Mouse (Mus musculus) midbrain, embryonic 16.5 days (tissue): ENCODE measurements around the gene Pxt1. TPM values are rescaled to one million over a fixed set of nuclear protein-coding genes. Genes with fewer than 3 reads are reported as not detected.

Source experiments
- ATAC-seq: fragments of 200-750 bp; cut with Nextera tagmentation; 2 replicates; pipeline ENCODE4 v1.8.0; 2017; ENCODE audit warnings: moderate TSS enrichment
- H3K27ac ChIP-seq: fragments of 300-500 bp; sonication (generic); 2 replicates; pipeline ENCODE4 v1.5.1; 2014; ENCODE audit warnings: mild to moderate bottlenecking, low read length, mixed read lengths
- H3K27me3 ChIP-seq: fragments of 300-500 bp; sonication (generic); 2 replicates; pipeline ENCODE4 v1.6.1; 2014; ENCODE audit warnings: low read depth, low read length, mixed read lengths; ENCODE audit not compliant: control insufficient read depth, insufficient read depth
- H3K36me3 ChIP-seq: fragments of 300-500 bp; sonication (generic); 2 replicates; pipeline ENCODE4 v1.6.1; 2014; ENCODE audit warnings: mild to moderate bottlenecking, low read length, moderate library complexity, mixed read lengths; ENCODE audit not compliant: control insufficient read depth, insufficient read depth
- H3K4me1 ChIP-seq: fragments of 300-500 bp; sonication (generic); 2 replicates; pipeline ENCODE4 v1.6.1; 2014; ENCODE audit warnings: mild to moderate bottlenecking, low read length, mixed read lengths; ENCODE audit not compliant: control insufficient read depth, insufficient read depth
- H3K4me2 ChIP-seq: fragments of 300-500 bp; sonication (generic); 2 replicates; pipeline ENCODE4 v1.6.1; 2014; ENCODE audit warnings: mild to moderate bottlenecking, low read length, mixed read lengths
- H3K4me3 ChIP-seq: fragments of 300-500 bp; sonication (generic); 2 replicates; pipeline ENCODE4 v1.5.1; 2014; ENCODE audit warnings: low read depth, mild to moderate bottlenecking, low read length, moderate library complexity, mixed read lengths
- H3K9ac ChIP-seq: fragments of 300-500 bp; sonication (generic); 2 replicates; pipeline ENCODE4 v1.6.1; 2014; ENCODE audit warnings: low read depth, low read length, mixed read lengths
- H3K9me3 ChIP-seq: fragments of 300-500 bp; sonication (generic); replicated peaks from 2 replicates; pipeline ENCODE4 v1.6.1; 2014; ENCODE audit warnings: mild to moderate bottlenecking, low read length, mixed read lengths; ENCODE audit not compliant: control insufficient read depth, poor library complexity, severe bottlenecking
- WGBS: fragments of 180-500 bp; shearing (Covaris S2); extraction: QIAGEN DNeasy Blood & Tissue Kit; methylation state at CpG from one replicate; pipeline ENCODE4 v1.1.7; 2014; 5-methylcytosine and 5-hydroxymethylcytosine counted together
- polyA plus RNA-seq: library from polyadenylated mRNA; unstranded; fragments of >200 nt; fragmentation: Nextera tagmentation; extraction: Ambion mirVana; gene quantifications from 2 replicates; pipeline ENCODE4 v1.2.1, GENCODE M21; 2015

Gene Pxt1
- polyA plus RNA-seq, 1 experiment from 2014 or later: not detected

DNA sequence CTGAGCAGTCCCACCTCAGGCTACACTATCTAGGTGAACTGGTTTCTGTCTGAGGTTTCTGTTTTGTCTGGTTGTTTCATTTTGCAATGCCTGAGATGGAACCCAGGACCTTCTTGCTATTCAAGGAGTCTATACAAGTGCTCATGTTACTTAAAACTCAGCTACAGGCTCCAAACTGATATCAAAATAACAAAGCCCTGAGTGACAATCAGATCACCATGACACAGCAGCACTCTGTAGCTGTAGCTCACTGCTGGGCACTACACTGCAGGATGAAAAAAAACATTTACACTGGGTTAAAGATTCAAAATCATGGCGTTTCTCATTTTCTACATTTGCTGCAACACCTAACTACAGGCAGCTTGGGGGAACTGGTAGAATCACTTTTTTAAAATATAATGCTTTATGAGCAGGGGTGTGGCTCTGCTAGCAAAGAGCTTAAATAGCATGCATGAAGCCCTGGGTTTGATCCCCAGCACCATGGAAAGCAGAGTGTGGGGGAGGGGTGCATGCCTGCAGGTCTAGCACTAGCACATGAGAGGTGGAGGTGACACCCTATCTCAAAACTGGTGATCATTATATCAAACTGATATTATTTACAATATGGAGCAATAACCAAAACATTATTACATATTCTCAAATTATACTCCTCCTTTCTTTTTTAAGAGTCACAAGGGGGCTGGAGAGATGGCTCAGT lies 41.2 kb upstream of the Pxt1 start:
- Histone ChIP-seq H3K36me3 (peaks cover 51% of the 10 kb centered on the region), H3K4me3 (no peak overlapping the region), H3K4me2 (no peak overlapping the region), H3K4me1 (no peaks in the 10 kb centered on the region), H3K27me3 (no peaks in the 10 kb centered on the region), H3K9me3 (no peaks in the 10 kb centered on the region), H3K9ac (no peak overlapping the region), H3K27ac (no peak overlapping the region)
- ATAC-seq: no peak
- WGBS: 81% methylated on average over 1 of the region's 1 CpGs

DNA sequence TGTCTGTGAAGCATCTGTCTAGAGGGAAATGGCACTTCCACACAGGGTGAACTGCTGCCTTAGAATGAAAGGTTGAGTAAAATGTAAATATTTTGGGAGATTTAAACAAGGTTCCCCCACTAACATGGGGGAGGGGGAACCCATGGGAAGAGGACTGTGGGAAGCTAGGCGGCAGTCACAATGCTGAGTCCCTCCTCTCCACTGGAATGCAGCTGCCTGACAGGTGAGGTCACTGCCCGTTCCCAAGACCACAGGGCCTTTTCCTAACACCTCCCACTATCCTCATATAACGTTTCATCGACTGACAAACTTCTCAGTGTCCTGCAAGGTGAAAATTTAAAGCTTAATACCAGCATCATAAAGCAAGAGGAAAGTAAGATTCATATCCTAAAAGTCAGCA lies 39.0 kb upstream of the Pxt1 start:
- 57% methylated on average over 4 of the region's 4 CpGs for WGBS
- Histone ChIP-seq H3K27ac (no peak overlapping the region), H3K27me3 (no peaks in the 10 kb centered on the region), H3K9ac (no peak overlapping the region), H3K4me3 (no peak overlapping the region), H3K9me3 (no peaks in the 10 kb centered on the region), H3K4me1 (no peaks in the 10 kb centered on the region), H3K36me3 (peaks cover 48% of the 10 kb centered on the region), H3K4me2 (no peak overlapping the region)
- ATAC-seq: no peak

DNA sequence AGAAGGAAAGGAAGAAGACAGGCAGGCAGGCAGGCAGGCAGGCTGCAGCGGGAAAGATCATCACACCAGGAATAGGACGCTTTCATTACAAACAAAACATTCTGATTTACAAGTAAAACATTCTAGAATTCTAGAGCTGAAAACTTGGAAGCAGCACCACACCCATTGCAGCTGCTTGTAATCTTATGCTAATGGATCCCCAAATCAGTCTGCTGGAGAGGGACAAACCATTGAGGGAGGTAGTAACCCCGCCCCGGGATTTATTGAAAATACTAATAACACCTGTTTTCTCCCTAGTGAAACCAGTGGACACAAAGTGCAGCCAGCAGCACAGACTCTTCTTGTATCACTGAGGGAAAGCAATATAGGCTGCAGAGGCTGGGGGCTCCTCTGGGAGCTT lies 37.4 kb upstream of the Pxt1 start:
- H3K9me3 ChIP-seq: no peaks in the 10 kb centered on the region
- no peaks in the 10 kb centered on the region for H3K4me1 ChIP-seq
- no peaks in the 10 kb centered on the region for H3K27me3 ChIP-seq
- H3K4me2 ChIP-seq: no peak overlapping the region
- ATAC-seq: no peak
- 85% methylated on average over 4 of the region's 4 CpGs for WGBS
- no peak overlapping the region for H3K9ac ChIP-seq
- peaks cover 37% of the 10 kb centered on the region for H3K36me3 ChIP-seq
- H3K4me3 ChIP-seq: no peak overlapping the region
- no peak overlapping the region for H3K27ac ChIP-seq

DNA sequence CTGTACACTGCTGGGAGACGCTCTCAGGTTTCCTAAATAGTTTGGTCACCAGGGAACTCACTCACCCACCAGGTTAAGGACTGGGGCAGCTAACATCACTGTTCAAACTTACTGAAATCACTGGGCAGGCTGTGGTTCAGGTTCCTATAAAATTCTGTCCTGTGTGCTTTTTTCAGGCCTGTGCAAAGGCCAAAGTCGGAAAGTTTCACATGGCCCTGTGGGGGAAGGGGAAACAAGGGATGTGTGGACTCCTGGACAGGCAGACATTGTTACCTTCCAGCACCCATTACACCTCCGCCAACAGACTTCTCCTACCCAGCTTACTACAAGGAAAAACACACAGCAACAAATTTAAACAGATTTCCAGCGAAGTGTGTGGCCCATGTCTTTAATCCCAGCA lies 35.5 kb upstream of the Pxt1 start:
- no peak overlapping the region for H3K4me3 ChIP-seq
- no peaks in the 10 kb centered on the region for H3K4me1 ChIP-seq
- H3K27me3 ChIP-seq: no peaks in the 10 kb centered on the region
- 95% methylated on average over 4 of the region's 4 CpGs for whole genome bisulfite sequencing
- H3K36me3 ChIP-seq: peaks cover 47% of the 10 kb centered on the region
- no peak overlapping the region for H3K27ac ChIP-seq
- ATAC-seq: no peak
- no peak overlapping the region for H3K4me2 ChIP-seq
- H3K9ac ChIP-seq: no peak overlapping the region
- no peaks in the 10 kb centered on the region for H3K9me3 ChIP-seq

DNA sequence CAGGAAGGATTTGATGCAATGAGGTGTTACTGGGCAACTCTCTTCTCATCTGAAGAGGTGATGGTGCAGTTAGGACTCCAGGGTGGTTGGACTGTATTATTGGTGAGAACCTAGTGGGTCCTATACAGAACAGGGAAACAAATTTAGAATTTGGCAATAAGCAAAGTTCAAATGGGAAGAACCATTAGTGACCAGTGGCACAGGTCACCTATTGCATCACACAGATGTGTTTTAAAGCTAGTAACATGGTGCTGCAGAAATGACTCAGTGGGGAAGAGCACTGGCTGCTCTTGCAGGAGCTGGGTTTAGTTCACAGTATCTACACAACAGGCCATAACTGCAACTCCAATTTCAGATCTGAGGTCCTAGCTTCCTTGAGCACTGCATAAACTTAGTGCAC lies 26.5 kb upstream of the Pxt1 start:
- H3K27ac ChIP-seq: no peak overlapping the region
- H3K4me2 ChIP-seq: no peak overlapping the region
- no peaks in the 10 kb centered on the region for H3K27me3 ChIP-seq
- H3K9me3 ChIP-seq: no peaks in the 10 kb centered on the region
- no peak overlapping the region for H3K9ac ChIP-seq
- no peak overlapping the region for H3K4me3 ChIP-seq
- H3K36me3 ChIP-seq: peaks cover 49% of the 10 kb centered on the region
- no peaks in the 10 kb centered on the region for H3K4me1 ChIP-seq
- no peak for ATAC-seq

DNA sequence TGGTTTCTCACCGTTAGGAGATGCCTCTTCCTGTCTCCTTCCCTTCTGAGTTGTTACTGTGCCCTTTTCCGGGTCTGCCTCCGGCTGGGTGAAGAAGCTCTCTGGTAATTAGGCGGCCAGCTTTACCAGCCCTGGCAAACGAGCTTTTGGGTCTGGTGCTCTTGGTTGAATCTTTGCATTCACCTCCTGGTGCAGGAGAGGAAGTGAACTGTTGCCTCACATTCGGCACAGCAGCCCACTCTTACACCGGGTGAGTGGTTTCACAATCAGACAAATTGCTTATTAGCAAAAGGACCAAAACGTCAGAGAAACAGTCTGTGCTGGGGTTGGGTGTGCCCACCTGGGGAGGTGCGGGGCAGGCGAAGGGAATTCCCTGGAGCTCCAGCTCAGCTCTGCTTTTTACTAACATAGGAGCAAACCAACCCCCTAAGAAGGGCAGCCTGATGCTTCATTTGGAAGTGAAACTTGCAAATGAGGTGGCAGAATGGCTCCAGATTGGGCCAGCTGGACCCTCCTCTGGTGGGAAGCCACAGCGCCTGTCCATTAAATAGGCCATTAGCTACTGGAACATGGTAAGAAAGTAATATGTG lies 23.5 kb upstream of the Pxt1 start:
- Histone ChIP-seq H3K9ac (no peak overlapping the region), H3K27me3 (no peaks in the 10 kb centered on the region), H3K4me1 (no peaks in the 10 kb centered on the region), H3K27ac (no peak overlapping the region), H3K9me3 (no peaks in the 10 kb centered on the region), H3K4me3 (no peak overlapping the region), H3K4me2 (no peak overlapping the region), H3K36me3 (peaks cover 42% of the 10 kb centered on the region)
- ATAC-seq: no peak
- WGBS: 84% methylated on average over 11 of the region's 11 CpGs

DNA sequence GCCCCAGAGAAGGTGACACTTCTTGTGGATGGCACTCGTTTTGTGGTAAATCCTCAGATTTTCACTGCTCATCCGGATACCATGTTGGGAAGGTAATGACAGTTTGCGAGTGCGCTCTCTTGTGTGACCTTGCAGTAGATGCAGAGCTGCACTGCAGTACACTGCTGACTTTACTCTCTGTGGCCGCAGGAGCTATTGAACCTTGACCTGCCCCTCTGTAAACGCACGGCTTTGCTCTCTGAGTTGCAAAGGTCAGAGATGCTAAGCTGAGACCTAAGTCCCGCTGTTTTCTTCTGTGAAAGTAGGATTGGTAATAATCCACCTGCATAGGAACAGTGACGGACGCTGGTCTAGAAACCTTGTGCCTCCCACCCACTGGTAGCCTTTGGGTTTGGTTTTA lies 18.0 kb upstream of the Pxt1 start:
- Histone ChIP-seq H3K4me1 (no peaks in the 10 kb centered on the region), H3K36me3 (peaks cover 21% of the 10 kb centered on the region; the same call in 1 of the 2 replicates), H3K27me3 (no peaks in the 10 kb centered on the region), H3K9me3 (no peaks in the 10 kb centered on the region), H3K4me2 (no peak overlapping the region), H3K9ac (no peak overlapping the region), H3K27ac (no peak overlapping the region), H3K4me3 (no peak overlapping the region)
- WGBS: 83% methylated on average over 10 of the region's 10 CpGs
- ATAC-seq: no peak

DNA sequence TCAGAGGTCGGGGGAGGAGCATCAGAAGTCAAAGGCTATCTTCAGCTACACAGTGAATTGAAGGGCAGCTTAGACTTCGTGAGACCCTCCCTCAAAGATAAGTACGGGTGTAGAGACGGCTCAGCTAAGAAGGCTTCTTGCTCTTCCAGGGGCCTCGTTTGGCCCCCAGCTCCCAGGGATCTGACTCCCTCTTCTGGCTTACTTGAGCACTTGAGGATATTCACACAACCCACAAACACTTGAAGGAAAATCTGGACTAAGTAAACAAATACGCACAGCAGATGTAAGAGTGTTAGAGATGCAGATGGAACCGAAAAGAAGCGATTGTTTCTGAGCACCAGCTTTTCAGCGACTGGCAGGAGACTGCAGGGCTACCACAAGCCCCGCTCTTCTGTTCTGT lies 17.0 kb upstream of the Pxt1 start:
- no peak overlapping the region for H3K9ac ChIP-seq
- no peaks in the 10 kb centered on the region for H3K9me3 ChIP-seq
- H3K4me3 ChIP-seq: no peak overlapping the region
- no peak for ATAC-seq
- no peak overlapping the region for H3K4me2 ChIP-seq
- H3K27ac ChIP-seq: no peak overlapping the region
- no peaks in the 10 kb centered on the region for H3K4me1 ChIP-seq
- WGBS: 62% methylated on average over 10 of the region's 10 CpGs
- peaks cover 18% of the 10 kb centered on the region; the same call in 1 of the 2 replicates for H3K36me3 ChIP-seq
- no peaks in the 10 kb centered on the region for H3K27me3 ChIP-seq

DNA sequence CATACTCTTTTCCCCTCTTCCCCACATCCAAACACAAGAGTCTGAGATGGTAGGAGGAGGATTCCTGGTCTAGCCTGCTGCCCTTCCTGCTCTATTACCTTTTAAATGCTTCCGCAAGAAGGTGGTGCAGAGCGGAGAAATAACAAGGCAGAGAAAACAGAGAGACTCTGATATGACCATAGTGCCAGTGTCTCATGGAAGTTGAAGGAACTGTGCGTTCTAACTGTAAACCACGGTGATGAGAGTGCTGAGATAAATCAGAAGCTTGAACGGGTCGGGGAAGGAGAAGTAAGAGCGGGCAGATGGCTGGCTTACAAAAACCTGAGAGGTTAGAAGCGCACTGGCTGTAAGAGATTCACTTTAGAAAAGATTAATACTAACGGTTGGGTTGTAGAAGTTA lies 10.8 kb upstream of the Pxt1 start:
- Histone ChIP-seq H3K4me3 (no peak overlapping the region), H3K36me3 (no peaks in the 10 kb centered on the region), H3K9me3 (no peaks in the 10 kb centered on the region), H3K4me1 (peaks cover 19% of the 10 kb centered on the region), H3K9ac (no peak overlapping the region), H3K27me3 (no peaks in the 10 kb centered on the region), H3K4me2 (peak overlapping the region; percentile 82; the same call in 1 of the 2 replicates), H3K27ac (no peak overlapping the region)
- 97% methylated on average over 9 of the region's 9 CpGs for WGBS
- no peak for ATAC-seq
